Mouse (Mus musculus) limb, embryonic 13.5 days (tissue): ENCODE data around the gene Gsta2. TPM values are rescaled to one million over a fixed set of nuclear protein-coding genes. Genes with fewer than 3 reads are reported as not detected.

Experiments
- ATAC-seq: fragments of 200-750 bp; cut with Nextera tagmentation; 2 replicates; pipeline ENCODE4 v1.8.0; 2017; ENCODE audit warnings: low read depth, moderate number of reproducible peaks, moderate TSS enrichment; ENCODE audit not compliant: low FRiP score
- H3K27ac ChIP-seq: fragments of 300-500 bp; sonication (generic); 2 replicates; pipeline ENCODE4 v1.5.1; 2015; ENCODE audit warnings: inconsistent platforms, mild to moderate bottlenecking, moderate library complexity
- H3K27me3 ChIP-seq: fragments of 300-500 bp; sonication (generic); 2 replicates; pipeline ENCODE4 v1.6.1; 2015; ENCODE audit warnings: mild to moderate bottlenecking, inconsistent platforms
- H3K36me3 ChIP-seq: fragments of 300-500 bp; sonication (generic); 2 replicates; pipeline ENCODE4 v1.6.1; 2015; ENCODE audit warnings: inconsistent platforms, mild to moderate bottlenecking, moderate library complexity
- H3K4me1 ChIP-seq: fragments of 300-500 bp; sonication (generic); 2 replicates; pipeline ENCODE4 v1.6.1; 2015; ENCODE audit warnings: inconsistent platforms
- H3K4me2 ChIP-seq: fragments of 300-500 bp; sonication (generic); replicated peaks from 2 replicates; pipeline ENCODE4 v1.6.1; 2015; ENCODE audit warnings: inconsistent platforms, mild to moderate bottlenecking, moderate library complexity
- H3K4me3 ChIP-seq: fragments of 300-500 bp; sonication (generic); 2 replicates; pipeline ENCODE4 v1.5.1; 2015; ENCODE audit warnings: moderate library complexity, mild to moderate bottlenecking, inconsistent platforms
- H3K9ac ChIP-seq: fragments of 300-500 bp; sonication (generic); 2 replicates; pipeline ENCODE4 v1.6.1; 2015; ENCODE audit warnings: mild to moderate bottlenecking, inconsistent platforms
- H3K9me3 ChIP-seq: fragments of 300-500 bp; sonication (generic); 2 replicates; pipeline ENCODE4 v1.6.1; 2016; ENCODE audit warnings: inconsistent platforms
- WGBS: fragments of 180-500 bp; shearing (Covaris S2); methylation state at CpG from one replicate; pipeline ENCODE4 v1.1.7; 2015; 5-methylcytosine and 5-hydroxymethylcytosine counted together
- polyA plus RNA-seq: library from polyadenylated mRNA; unstranded; fragments of >200 nt; fragmentation: Nextera tagmentation; extraction: Ambion mirVana; gene quantifications from 2 replicates; pipeline ENCODE4 v1.2.1, GENCODE M21; 2015

The Gsta2 gene
- polyA plus RNA-seq: 0.46 and 0.55 TPM in 2 replicates

DNA sequence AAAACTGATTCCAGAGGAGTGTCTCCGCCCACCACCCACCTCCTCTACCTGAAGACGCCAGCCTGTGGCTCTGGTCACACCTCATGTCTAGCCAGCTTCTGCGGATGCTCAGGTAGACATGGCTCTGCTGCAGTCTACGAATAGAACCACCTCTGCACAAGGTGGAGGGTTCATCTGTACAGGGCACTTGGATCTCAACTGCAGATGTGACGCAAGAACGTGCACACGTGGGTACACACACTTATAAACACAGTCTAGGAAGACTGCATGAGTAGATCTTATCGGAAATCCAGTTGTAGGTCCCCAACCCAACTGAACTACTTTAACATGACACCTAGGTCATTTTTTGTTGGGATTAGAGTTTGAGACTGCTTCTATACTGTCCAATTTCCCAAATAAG, at the start of gene Gsta2:
Gsta2 (minus strand) TSS at position 178 of the 400 bp plus-strand sequence.
- Histone ChIP-seq H3K9ac (no peak within 1 kb of the TSS), H3K36me3 (no peaks in the 10 kb centered on the region), H3K4me1 (no peaks in the 10 kb centered on the region), H3K27me3 (no peaks in the 10 kb centered on the region), H3K4me2 (no peak within 1 kb of the TSS), H3K9me3 (no peaks in the 10 kb centered on the region), H3K4me3 (no peak within 1 kb of the TSS), H3K27ac (no peak within 1 kb of the TSS)
- no peak for ATAC-seq
- 89% methylated on average over 8 of the region's 8 CpGs for WGBS

- H3K9ac ChIP-seq: no peak overlapping the region
- no peak for ATAC-seq
- no peaks in the 10 kb centered on the region for H3K36me3 ChIP-seq
- no peaks in the 10 kb centered on the region for H3K9me3 ChIP-seq
- no peak overlapping the region for H3K4me3 ChIP-seq
- peaks cover 26% of the 10 kb centered on the region for H3K27me3 ChIP-seq
- H3K27ac ChIP-seq: no peak overlapping the region
- WGBS: 90% methylated on average over 7 of the region's 7 CpGs
- H3K4me1 ChIP-seq: no peaks in the 10 kb centered on the region
- H3K4me2 ChIP-seq: no peak overlapping the region
Measured at GRCm38 (mm10) chr9:78401596-78401995, 46.0 kb upstream of the Gsta2 start.

- Histone ChIP-seq H3K27ac (no peak overlapping the region), H3K27me3 (peaks cover 36% of the 10 kb centered on the region), H3K9me3 (no peaks in the 10 kb centered on the region), H3K9ac (no peak overlapping the region), H3K36me3 (no peaks in the 10 kb centered on the region), H3K4me3 (no peak overlapping the region), H3K4me1 (0 out of 2 replicates have a peak, but pooled peaks cover 7% of the 10 kb centered on the region), H3K4me2 (no peak overlapping the region)
- WGBS: 83% methylated on average over 5 of the region's 5 CpGs
- no peak for ATAC-seq
Measured at GRCm38 (mm10) chr9:78400570-78400969, 45.0 kb upstream of the Gsta2 start.

DNA sequence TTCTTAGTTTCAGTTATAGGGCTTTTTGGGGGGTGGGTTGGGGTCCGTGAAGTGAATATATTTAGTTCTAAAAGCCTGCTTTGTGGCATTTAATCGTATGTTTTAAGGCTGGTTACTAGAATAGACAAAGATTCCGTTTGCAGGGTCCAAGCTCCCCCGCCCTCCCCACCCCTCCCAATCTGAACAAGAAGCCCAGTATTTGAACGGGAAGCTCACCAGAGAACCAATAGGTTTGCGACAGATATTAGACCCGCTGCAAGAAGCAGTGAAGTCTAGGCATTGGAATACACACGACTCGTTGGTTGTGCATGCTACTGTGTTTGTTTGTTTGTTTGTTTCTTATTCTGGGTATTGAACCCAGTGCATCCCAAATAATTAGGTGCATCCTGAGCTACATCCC, 40.9 kb upstream of the Gsta2 start:
- Histone ChIP-seq H3K9me3 (no peaks in the 10 kb centered on the region), H3K4me1 (0 out of 2 replicates have a peak, but pooled peaks cover 8% of the 10 kb centered on the region), H3K9ac (no peak overlapping the region; the same call in 1 of the 2 replicates), H3K4me3 (peak overlapping the region; percentile 46), H3K27me3 (peaks cover 75% of the 10 kb centered on the region), H3K27ac (no peak overlapping the region), H3K36me3 (no peaks in the 10 kb centered on the region), H3K4me2 (peak overlapping the region; percentile 67)
- ATAC-seq: no peak
- WGBS: 53% methylated on average over 9 of the region's 9 CpGs

GRCm38 (mm10) chr9:78395630-78396351, 40.2 kb upstream of the Gsta2 start, which contains the start of gene Ddx43:
Gene Ddx43 (plus strand): TSS chr9:78395777.
- Histone ChIP-seq H3K36me3 (no peaks in the 10 kb centered on the region), H3K4me1 (0 out of 2 replicates have a peak, but pooled peaks cover 8% of the 10 kb centered on the region), H3K9me3 (no peaks in the 10 kb centered on the region), H3K27me3 (peaks cover 82% of the 10 kb centered on the region), H3K4me3 (peak within 1 kb of the TSS; percentile 46), H3K9ac (peak within 1 kb of the TSS; percentile 59), H3K27ac (no peak within 1 kb of the TSS), H3K4me2 (peak within 1 kb of the TSS; percentile 67)
- peak; percentile 90 for ATAC-seq
- 3% methylated on average over 86 of the region's 93 CpGs for WGBS

DNA sequence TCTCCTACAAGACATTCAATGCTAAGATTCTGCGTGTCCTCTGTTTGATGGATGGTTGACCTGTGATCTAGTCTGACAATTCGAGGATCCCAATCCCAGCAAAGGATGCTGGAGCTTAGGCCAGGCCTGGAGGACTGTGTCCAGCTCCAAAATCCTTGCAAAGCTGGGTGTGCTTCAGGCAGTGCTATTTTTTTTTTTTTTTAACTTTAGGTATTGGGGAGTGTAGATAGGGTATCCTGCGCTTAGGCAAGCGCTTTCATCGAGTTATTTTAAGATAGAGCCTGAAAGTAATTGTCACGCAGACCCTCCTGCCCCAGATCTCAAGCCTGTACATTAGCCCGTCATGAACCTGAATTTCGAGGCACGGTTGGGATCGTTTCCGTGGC, 39.6 kb upstream of the Gsta2 start:
- Histone ChIP-seq H3K4me3 (peak overlapping the region; percentile 46), H3K4me1 (0 out of 2 replicates have a peak, but pooled peaks cover 8% of the 10 kb centered on the region), H3K9ac (no peak overlapping the region), H3K4me2 (peak overlapping the region; percentile 67), H3K27me3 (peaks cover 84% of the 10 kb centered on the region), H3K36me3 (no peaks in the 10 kb centered on the region), H3K27ac (no peak overlapping the region), H3K9me3 (no peaks in the 10 kb centered on the region)
- 32% methylated on average over 11 of the region's 11 CpGs for WGBS
- ATAC-seq: no peak

DNA sequence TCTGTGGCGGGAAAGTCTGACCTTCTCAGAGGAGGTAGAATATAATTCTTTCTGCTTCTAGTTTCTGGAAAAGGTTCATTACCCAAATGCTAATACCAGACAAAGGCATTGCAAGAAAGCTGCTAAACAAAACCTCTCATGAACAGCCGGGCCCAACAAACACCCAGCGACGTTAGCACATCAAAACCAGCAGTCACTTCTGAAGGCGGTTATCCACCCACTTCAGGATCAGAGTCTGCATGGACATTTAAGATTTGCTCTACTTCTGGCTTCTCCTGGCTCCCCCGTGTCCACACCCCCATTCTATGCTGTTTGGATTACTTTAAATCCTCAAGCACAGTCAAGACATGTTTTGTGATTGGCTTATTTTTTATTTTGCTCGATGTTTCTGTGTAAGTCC, 39.0 kb upstream of the Gsta2 start:
- Histone ChIP-seq H3K9ac (no peak overlapping the region), H3K27me3 (peaks cover 83% of the 10 kb centered on the region), H3K9me3 (no peaks in the 10 kb centered on the region), H3K36me3 (no peaks in the 10 kb centered on the region), H3K4me2 (no peak overlapping the region), H3K4me3 (no peak overlapping the region), H3K27ac (no peak overlapping the region), H3K4me1 (0 out of 2 replicates have a peak, but pooled peaks cover 8% of the 10 kb centered on the region)
- ATAC-seq: no peak
- WGBS: 57% methylated on average over 7 of the region's 7 CpGs

DNA sequence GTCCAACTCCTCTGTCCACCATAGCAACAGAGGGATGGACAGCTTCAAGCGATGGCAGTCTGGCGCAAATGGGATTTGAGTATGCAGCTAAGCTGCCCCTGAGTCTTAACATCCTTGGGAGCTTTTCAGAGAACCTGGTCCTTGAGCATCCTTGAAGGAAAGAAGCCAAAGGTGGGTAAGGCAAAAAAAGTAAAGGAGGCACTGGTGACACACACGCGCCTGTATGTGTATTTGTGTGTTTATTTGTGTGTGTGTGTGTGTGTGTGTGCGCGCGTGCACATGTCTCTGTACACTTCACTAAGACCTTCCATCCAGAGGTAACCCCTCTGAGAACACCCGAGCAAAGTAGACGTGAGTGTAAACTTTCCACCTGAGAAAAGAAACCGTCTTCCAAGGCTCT, 38.2 kb upstream of the Gsta2 start:
- H3K9me3 ChIP-seq: no peaks in the 10 kb centered on the region
- no peaks in the 10 kb centered on the region for H3K36me3 ChIP-seq
- no peak for ATAC-seq
- no peak overlapping the region for H3K9ac ChIP-seq
- H3K27me3 ChIP-seq: peaks cover 76% of the 10 kb centered on the region
- no peak overlapping the region for H3K4me2 ChIP-seq
- 0 out of 2 replicates have a peak, but pooled peaks cover 8% of the 10 kb centered on the region for H3K4me1 ChIP-seq
- 88% methylated on average over 10 of the region's 10 CpGs for WGBS
- no peak overlapping the region for H3K27ac ChIP-seq
- no peak overlapping the region for H3K4me3 ChIP-seq

- H3K27me3 ChIP-seq: peaks cover 41% of the 10 kb centered on the region
- H3K9me3 ChIP-seq: no peaks in the 10 kb centered on the region
- H3K36me3 ChIP-seq: no peaks in the 10 kb centered on the region
- H3K4me2 ChIP-seq: no peak overlapping the region
- H3K9ac ChIP-seq: no peak overlapping the region
- H3K27ac ChIP-seq: no peak overlapping the region
- ATAC-seq: no peak
- 46% methylated on average over 5 of the region's 5 CpGs for WGBS
- H3K4me3 ChIP-seq: no peak overlapping the region
- H3K4me1 ChIP-seq: no peaks in the 10 kb centered on the region
Measured at GRCm38 (mm10) chr9:78389981-78390380, 34.4 kb upstream of the Gsta2 start.

GRCm38 (mm10) chr9:78386947-78387346, 31.4 kb upstream of the Gsta2 start:
- no peak for ATAC-seq
- Histone ChIP-seq H3K27ac (no peak overlapping the region), H3K4me1 (no peaks in the 10 kb centered on the region), H3K4me2 (no peak overlapping the region), H3K36me3 (no peaks in the 10 kb centered on the region), H3K4me3 (no peak overlapping the region), H3K9ac (no peak overlapping the region), H3K9me3 (no peaks in the 10 kb centered on the region), H3K27me3 (peaks cover 11% of the 10 kb centered on the region)
- 86% methylated on average over 7 of the region's 7 CpGs for WGBS

DNA sequence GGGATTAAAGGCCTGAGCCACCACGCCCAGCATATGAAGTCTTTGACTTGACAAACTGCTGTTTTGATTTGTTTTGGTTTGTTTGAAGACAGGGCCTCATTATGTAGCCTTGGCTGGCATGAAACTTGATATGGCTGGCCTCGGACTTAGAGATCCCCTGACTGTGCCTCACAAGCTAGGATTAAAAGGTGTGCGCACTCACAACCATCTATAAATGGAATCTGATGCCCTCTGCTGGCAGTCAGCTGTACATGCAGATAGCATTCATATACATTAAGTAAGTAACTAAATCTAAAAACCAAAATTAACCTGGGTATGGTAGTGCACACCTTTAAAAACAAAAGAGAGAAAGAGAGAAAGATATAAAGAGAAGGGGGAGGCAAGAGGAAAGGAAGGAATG, 30.3 kb upstream of the Gsta2 start:
- WGBS: 43% methylated on average over 3 of the region's 3 CpGs
- Histone ChIP-seq H3K9me3 (no peaks in the 10 kb centered on the region), H3K9ac (no peak overlapping the region), H3K4me2 (no peak overlapping the region), H3K4me1 (no peaks in the 10 kb centered on the region), H3K27me3 (peaks cover 2% of the 10 kb centered on the region), H3K27ac (no peak overlapping the region), H3K36me3 (no peaks in the 10 kb centered on the region), H3K4me3 (no peak overlapping the region)
- no peak for ATAC-seq

DNA sequence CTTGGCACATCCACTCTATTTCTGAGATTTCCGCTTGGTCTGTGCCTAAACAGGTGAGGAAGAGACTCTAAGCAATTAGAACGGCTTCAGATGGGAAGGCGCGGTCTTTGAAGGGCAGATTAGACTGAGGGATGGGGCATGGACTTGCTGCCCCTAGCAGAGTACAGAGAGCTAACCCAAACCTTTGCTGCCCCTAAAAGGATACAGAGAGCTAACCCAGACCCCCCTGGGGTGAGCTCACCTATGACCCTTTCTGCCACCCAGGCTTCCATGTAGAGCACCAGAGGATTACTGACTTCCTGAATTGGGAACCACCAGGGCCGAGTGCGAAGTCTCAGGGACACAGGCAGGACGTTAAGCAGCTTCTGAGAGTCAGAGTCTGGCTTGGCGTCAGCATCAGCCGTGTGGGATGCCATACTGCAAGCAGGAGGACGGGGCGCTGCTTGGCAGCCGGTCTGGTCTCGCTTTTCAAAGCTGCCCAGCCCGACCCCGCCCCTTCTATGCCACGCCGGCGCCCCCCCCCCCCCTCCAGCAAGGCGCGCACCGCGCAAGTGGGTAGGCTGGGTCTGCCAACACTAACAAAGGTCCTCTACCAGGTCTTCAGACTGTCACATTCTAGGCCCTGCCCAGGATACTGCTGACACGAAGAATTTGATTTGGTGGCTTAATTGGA, 22.7 kb upstream of the Gsta2 start, which contains the start of gene Ooep:
Ooep (minus strand) TSS at position 613 of the 673 bp plus-strand sequence.
- Histone ChIP-seq H3K4me1 (peaks cover 11% of the 10 kb centered on the region), H3K9me3 (no peaks in the 10 kb centered on the region), H3K4me2 (peak within 1 kb of the TSS; percentile 74), H3K4me3 (peak within 1 kb of the TSS; percentile 41), H3K9ac (peak within 1 kb of the TSS; percentile 58), H3K27me3 (peaks cover 4% of the 10 kb centered on the region; the same call in 1 of the 2 replicates), H3K36me3 (no peaks in the 10 kb centered on the region), H3K27ac (no peak within 1 kb of the TSS)
- ATAC-seq: peak; percentile 82
- WGBS: 4% methylated on average over 20 of the region's 23 CpGs
